Mouse (Mus musculus) left cerebral cortex, adult 9 months (tissue): ENCODE results near the gene Guk1.

ENCODE experiments used
- DNase-seq, 2 experiments: peaks; one replicate each; pipeline ENCODE4 v3.0.0; 2022; ENCODE audit warnings: low spot score in 2 of 2

The Guk1 gene

GRCm38 (mm10) chr11:59163255-59164236, 28.5 kb downstream of the Guk1 start, which contains the start of gene Iba57:
Gene Iba57, minus strand, starts transcription at chr11:59163739.
- DNase-seq, result peak; percentile 99

- DNase-seq, result no peak
Observed at GRCm38 (mm10) chr11:59162443-59163254, 29.4 kb downstream of the Guk1 start.

GRCm38 (mm10) chr11:59161398-59161797, 30.6 kb downstream of the Guk1 start:
- DNase-seq, result no peak

- DNase-seq, result no peak
Observed at GRCm38 (mm10) chr11:59159558-59159957, 32.5 kb downstream of the Guk1 start.

GRCm38 (mm10) chr11:59159099-59159498, 32.9 kb downstream of the Guk1 start:
- no peak for DNase-seq

- no peak for DNase-seq
Observed at GRCm38 (mm10) chr11:59155900-59156299, 36.1 kb downstream of the Guk1 start.

- no peak for DNase-seq
Observed at GRCm38 (mm10) chr11:59154220-59154619, 37.8 kb downstream of the Guk1 start.

GRCm38 (mm10) chr11:59151729-59152128, 40.3 kb downstream of the Guk1 start:
- no peak for DNase-seq

- DNase-seq, result peak in 1 of 2 experiments; percentile 18
Observed at GRCm38 (mm10) chr11:59149302-59149701, 42.7 kb downstream of the Guk1 start.

GRCm38 (mm10) chr11:59142962-59143361, 49.0 kb downstream of the Guk1 start:
- DNase-seq, result no peak

- DNase-seq, result no peak
Observed at GRCm38 (mm10) chr11:59141772-59142370, 50.1 kb downstream of the Guk1 start.

- no peak for DNase-seq
Observed at GRCm38 (mm10) chr11:59138537-59139486, 53.2 kb downstream of the Guk1 start.

- no peak for DNase-seq
Observed at GRCm38 (mm10) chr11:59136994-59137706, 54.9 kb downstream of the Guk1 start.

- DNase-seq, result no peak
Observed at GRCm38 (mm10) chr11:59135904-59136452, 56.0 kb downstream of the Guk1 start, which contains the start of gene Obscn. Gene Obscn, minus strand, starts transcription at chr11:59136402.

- DNase-seq, result no peak
Observed at GRCm38 (mm10) chr11:59135051-59135820, 56.8 kb downstream of the Guk1 start.

- no peak for DNase-seq
Observed at GRCm38 (mm10) chr11:59134373-59134997, 57.5 kb downstream of the Guk1 start.
